Mouse (Mus musculus) kidney, postnatal 36 days (tissue): ENCODE data around the gene Ltb.

Experiments
- DNase-seq, 2 experiments: peaks; one replicate each; pipeline ENCODE4 v3.0.0; 2021 to 2022; ENCODE audit warnings: mixed read lengths in 2 of 2

Ltb gene

GRCm38 (mm10) chr17:35194844-35195630, 798 bp downstream of the Ltb start:
- DNase-seq = no peak

- DNase-seq = peak; percentile 71 to 91
Observed at GRCm38 (mm10) chr17:35195631-35196320, 1.5 kb downstream of the Ltb start.

- peak in 1 of 2 experiments; percentile 25 for DNase-seq
Observed at GRCm38 (mm10) chr17:35196321-35196641, 2.0 kb downstream of the Ltb start.

GRCm38 (mm10) chr17:35197126-35197525, 2.9 kb downstream of the Ltb start:
- no peak for DNase-seq

- no peak for DNase-seq
Observed at GRCm38 (mm10) chr17:35198029-35198428, 3.8 kb downstream of the Ltb start.

- no peak for DNase-seq
Observed at GRCm38 (mm10) chr17:35198946-35199345, 4.7 kb downstream of the Ltb start.

- DNase-seq = no peak
Observed at GRCm38 (mm10) chr17:35200398-35200797, 6.2 kb downstream of the Ltb start.

- no peak for DNase-seq
Observed at GRCm38 (mm10) chr17:35201128-35201527, 6.9 kb downstream of the Ltb start.

- DNase-seq = peak; percentile 36 to 66
Observed at GRCm38 (mm10) chr17:35201787-35202186, 7.5 kb downstream of the Ltb start, which contains the start of gene Tnf. TSS of gene Tnf (minus strand) at chr17:35202007.

- DNase-seq = no peak
Observed at GRCm38 (mm10) chr17:35202442-35202841, 8.2 kb downstream of the Ltb start.

- no peak for DNase-seq
Observed at GRCm38 (mm10) chr17:35204494-35205379, 10.5 kb downstream of the Ltb start, which contains the start of gene Lta. TSS of gene Lta (minus strand) at chr17:35205351.

- no peak for DNase-seq
Observed at GRCm38 (mm10) chr17:35205380-35205769, 11.1 kb downstream of the Ltb start.

- no peak for DNase-seq
Observed at GRCm38 (mm10) chr17:35209785-35210535, 15.7 kb downstream of the Ltb start.

GRCm38 (mm10) chr17:35210593-35210992, 16.4 kb downstream of the Ltb start:
- DNase-seq = no peak

- DNase-seq = no peak
Observed at GRCm38 (mm10) chr17:35213071-35213470, 18.8 kb downstream of the Ltb start.

- DNase-seq = peak; percentile 55 to 56
Observed at GRCm38 (mm10) chr17:35218516-35219193, 24.4 kb downstream of the Ltb start.

GRCm38 (mm10) chr17:35219601-35220041, 25.4 kb downstream of the Ltb start:
- peak; percentile 41 to 43 for DNase-seq

- peak in 1 of 2 experiments; percentile 58 for DNase-seq
Observed at GRCm38 (mm10) chr17:35220156-35220952, 26.1 kb downstream of the Ltb start, which contains the start of gene Gm16181. TSS of gene Gm16181 (plus strand) at chr17:35220834.

- DNase-seq = peak in 1 of 2 experiments; percentile 33
Observed at GRCm38 (mm10) chr17:35222299-35222698, 28.1 kb downstream of the Ltb start.

GRCm38 (mm10) chr17:35224641-35225040, 30.4 kb downstream of the Ltb start:
- no peak for DNase-seq

- no peak for DNase-seq
Observed at GRCm38 (mm10) chr17:35225456-35225855, 31.2 kb downstream of the Ltb start.
